Mouse (Mus musculus): ENCODE measurements around the gene Guf1.

Guf1 gene
- long read RNA-seq, experiment 1, transcript Guf1-205 (11 exons, 1,752 nt): major isoform, 6 of 29 reads
- long read RNA-seq, experiment 1, partial matches to known transcripts: 5 of 29 reads
- long read RNA-seq, experiment 1, other reads (novel, unspliced or antisense): 11 of 29 reads
- long read RNA-seq, experiment 2, full-length matches to known transcripts: 25 of 40 reads
- long read RNA-seq, experiment 2, partial matches to known transcripts: 7 of 40 reads
- long read RNA-seq, experiment 2, other reads (novel, unspliced or antisense): 8 of 40 reads

DNA sequence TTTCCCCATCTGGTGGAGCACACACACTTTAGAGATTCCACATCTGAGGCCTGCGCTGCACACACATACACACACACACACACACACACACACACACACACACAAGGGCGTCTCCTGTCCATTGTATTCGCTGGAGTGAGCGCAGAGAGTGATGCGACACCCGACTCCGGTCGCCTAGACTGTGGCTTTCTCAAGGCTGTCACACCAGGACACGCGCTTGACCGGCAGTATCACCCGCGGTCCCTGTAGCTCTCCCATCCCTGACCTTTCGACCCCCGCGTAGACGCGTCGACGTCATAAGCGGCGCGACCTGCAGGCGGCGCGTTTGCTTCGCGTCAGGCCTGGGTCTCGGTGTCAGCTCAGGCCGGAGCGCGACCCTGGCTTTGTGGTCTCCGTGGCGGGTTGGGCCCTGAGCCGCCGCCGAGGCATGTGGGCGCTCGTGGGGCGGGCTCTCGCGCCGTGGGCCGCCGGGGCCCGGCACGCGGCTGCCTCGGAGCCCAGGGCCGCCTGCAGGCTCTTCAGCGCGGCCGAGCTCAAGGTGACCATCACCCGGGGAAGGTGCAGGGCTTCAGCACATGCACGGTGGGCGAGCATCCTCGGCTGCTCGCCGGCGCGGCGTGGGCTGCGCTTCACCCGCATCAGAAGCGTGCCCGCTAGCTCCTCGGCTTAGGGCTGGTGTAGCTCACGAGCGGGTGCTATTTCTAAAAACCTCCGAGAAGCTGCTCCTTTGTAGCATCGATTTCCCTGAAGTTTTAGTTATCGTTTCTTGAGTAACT is at the start of gene Guf1:
Guf1 (plus strand) TSS at position 296 of the 776 bp plus-strand sequence.
- intact Hi-C loops (cut with DNase I): no loop called here

DNA sequence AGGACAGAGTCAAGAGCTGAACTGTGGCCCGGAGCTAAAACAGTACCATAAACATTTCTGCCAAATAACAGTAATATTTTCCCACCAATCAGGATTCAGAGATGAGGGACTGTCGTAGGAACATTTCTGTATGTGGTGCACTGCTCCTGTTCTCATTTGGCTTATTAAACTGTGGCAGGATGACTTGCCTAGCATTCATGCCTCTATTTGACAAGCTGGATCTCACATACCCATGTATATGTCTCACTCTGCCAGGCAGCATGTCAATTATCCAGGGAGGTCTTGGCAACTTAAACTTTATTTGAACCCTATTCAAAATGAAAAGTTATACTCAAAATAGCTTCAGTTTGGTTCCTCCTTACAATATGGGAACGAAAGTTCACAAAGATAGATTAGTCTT is 49.7 kb upstream of the Guf1 start:
- intact Hi-C loops (cut with DNase I): no loop called here

DNA sequence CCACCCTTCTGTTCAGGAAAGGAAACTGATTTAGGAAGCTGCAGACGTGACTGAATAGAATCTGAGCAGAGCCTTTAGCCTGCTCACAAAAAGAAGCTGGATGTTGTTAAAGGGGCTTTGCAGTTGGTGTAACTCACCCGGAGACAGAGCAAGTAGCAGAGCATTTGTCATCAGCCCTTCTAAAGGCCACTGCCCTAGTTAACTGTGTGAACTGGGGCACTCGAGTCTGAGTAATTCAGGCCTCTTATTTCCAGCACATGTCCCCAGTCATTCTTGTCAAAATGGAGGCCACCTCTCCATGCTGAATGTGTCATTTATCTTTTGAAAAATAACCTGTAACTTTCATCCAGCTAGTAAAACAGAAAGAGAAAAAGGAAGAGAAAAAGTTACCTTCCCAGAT is 45.1 kb upstream of the Guf1 start:
- intact Hi-C loops (cut with DNase I): no loop called here

DNA sequence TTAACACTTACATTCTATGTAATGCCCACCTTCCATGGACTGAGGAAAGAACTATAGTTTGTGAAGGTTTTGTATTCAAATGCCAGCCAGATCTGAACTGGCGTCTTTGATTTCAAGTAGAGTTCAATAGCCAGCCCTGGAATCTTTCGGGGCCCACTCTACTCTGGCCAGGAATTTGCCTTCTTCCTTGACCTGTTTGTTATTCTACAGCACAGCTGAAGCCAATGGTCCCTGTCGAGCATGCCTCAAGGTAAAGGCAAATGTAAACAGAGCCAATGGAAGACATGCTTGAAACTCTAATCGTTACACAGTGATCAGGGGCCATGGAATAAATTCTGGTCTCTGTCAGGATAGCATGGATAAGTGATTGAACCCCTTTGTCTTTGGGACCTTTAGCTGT is 44.5 kb upstream of the Guf1 start:
- intact Hi-C loops (cut with DNase I): no loop called here

DNA sequence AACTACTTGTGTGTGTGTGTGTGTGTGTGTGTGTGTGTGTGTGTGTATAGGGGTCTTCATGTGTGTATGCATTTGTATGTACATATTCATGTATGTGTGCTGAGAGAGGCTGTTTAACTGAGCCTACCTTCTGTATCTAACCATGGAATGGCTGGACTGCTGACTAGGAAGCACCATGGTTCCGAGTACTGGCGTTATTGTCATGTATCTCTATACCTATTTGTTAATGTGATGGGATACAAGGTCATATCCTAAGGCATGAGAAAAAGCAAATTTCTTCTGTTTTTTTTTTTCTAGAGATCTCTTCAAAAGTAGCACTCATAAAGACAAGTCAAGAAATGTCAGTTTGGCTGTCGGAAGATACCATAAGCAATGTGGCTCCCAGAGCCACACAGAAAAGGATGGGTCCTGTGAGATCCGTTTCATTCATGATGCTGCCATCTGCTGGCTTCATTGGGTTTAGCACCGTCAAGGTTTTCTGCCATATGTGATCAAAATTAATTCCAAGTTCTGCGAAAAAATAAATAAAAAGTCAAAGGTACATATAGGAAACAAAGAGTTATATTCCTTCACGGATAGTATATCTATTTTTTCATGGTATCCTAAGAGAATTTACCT is 36.0 kb upstream of the Guf1 start:
- intact Hi-C loops (cut with DNase I): loop anchor here (5.0 kb wide), 1 partner anchor 1268 kb away; no protein-coding TSS in a partner anchor

DNA sequence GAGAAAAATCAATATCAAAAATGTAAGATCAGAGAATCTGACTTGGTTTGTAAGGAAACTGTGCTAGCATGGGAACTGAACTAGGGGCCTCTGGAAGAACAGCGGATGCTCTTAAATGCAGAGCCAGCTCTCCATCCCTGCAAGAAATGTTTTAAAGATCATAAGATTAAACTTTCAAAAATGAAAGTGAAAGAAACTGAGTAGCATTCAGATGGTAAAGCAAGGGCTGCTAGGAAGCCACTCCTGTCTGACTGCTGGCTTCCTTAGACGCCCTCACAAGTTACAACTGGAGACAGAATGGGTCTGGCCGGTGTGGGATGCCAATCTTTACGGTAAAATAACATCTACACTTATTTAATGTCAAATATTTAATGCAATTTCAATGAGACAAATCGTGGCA is 34.7 kb upstream of the Guf1 start:
- intact Hi-C loops (cut with DNase I): loop anchor here (5.0 kb wide), 1 partner anchor 1270 kb away; no protein-coding TSS in a partner anchor

DNA sequence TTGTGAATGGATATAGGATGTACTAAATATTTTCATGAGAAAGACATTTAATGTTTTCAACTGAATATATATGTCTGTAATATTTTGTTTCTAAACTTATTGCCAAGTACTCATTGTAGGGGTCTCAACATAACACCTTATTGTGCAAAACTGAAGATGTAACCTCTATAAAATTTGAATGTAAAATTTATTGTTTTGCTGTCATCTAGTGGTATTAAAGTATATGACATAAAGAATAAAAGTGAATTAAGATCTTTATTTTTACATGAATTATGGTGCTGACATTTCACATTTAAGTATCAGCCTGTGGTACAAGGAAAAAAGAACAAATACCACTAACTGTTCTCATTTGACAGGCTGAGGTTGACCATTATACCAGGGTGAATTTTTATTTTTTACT is 32.8 kb upstream of the Guf1 start:
- intact Hi-C loops (cut with DNase I): loop anchor here (5.0 kb wide), 1 partner anchor 1272 kb away; no protein-coding TSS in a partner anchor

DNA sequence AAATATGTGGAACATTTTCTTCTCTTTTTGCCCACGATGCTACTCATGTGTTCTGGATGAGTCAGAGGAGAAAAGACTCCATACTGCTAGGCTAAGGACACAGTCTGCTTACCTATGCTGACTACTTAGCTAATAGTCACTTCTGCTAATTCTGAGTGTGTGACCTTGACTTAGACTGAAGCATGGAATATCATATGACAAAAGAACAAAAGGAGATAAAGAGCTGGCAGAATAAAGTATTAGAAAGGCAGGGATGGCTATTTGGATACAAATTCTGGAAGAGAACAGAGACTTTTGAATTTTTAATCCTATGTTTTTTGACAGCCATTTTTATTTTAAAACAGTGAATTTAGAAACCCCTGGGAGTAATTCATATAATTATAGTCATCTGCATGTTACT is 15.0 kb upstream of the Guf1 start:
- intact Hi-C loops (cut with DNase I): no loop called here

DNA sequence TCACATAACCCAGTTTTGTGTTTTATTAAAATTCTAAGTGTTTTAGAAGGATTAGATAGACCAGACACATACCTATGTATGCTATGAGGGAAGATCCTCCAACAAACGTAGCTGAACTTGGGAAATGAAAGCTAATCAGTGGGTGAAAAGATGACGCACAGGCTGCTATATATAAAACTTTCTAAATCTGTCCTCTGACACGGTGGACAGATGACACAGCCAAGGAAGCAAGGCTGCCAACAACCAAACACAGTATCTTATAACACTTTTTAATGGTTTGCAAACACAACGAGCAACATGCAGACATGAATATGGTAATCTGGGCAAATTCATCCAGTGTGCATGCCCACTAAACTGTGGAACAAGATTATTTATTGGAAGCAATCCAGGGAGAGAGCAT is 14.2 kb upstream of the Guf1 start, which contains the start of gene Yipf7:
Yipf7 (minus strand) TSS at position 160 of the 400 bp plus-strand sequence.
- intact Hi-C loops (cut with DNase I): no loop called here

DNA sequence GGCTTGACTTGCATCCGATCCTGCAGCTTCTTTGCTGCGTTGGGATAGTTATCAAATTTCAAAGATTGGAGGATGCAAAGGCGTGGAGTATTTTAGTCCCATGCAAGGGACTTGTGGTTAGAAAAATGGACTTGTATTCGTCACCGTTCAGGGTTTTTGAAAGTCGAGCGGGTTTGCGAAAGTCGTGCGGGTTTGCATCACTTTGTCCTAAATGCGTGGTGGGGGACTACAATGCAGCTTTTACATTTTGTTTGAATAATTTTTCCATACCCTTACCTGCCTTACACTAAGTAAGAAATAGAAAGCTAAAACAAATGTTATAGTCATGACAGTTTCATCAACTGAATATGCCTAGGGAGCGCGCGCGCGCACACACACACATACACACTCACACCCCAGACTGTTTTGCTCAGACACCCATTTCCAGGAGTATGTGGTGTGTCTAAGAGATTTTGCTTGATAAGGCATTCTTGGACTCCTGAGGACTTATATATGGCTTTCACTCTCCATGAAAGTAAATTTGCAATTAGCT is 747 bp downstream of the Guf1 start:
- intact Hi-C loops (cut with DNase I): no loop called here

DNA sequence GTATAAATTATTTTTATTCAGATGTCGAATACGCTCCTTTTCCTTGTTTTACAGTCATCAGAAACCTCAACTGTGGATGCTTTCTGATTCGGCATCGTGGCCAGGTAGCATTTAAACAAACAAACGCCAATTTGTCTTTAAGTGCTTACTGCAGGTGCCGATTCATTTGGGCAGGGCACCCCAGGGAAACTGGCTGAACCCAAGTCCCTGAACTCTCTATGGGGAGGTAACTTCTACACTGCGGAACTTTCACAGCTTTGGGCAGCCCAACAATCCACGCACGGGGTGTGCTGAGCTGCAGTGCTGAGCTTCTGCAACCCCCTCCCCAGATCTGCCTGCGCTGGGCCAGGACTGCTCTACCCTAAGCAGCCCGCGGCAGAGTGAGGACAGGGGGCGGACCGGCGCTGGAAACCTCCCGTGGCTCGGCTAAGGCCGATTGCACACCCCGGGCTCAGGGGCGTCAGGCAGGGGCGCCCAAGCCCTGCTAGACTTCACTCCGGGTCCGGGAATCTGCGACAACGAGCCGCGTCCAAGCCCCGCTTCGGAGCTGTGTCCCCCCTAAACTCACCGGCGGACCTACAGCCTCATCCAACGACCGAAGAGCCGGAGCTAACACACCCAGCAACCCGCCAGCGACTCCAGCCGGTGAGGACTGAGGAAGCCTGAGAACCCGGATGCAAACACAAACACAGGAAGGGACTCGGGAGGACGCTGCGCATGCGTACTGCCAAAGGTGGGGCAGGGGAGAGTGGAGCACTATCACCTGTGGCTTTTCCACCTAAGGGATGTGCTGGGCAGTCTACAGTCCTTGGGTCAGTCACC is 35.1 kb downstream of the Guf1 start, which contains the start of gene Gnpda2:
Gnpda2 (minus strand) TSS at position 701 of the 822 bp plus-strand sequence.
- intact Hi-C loops (cut with DNase I): no loop called here

DNA sequence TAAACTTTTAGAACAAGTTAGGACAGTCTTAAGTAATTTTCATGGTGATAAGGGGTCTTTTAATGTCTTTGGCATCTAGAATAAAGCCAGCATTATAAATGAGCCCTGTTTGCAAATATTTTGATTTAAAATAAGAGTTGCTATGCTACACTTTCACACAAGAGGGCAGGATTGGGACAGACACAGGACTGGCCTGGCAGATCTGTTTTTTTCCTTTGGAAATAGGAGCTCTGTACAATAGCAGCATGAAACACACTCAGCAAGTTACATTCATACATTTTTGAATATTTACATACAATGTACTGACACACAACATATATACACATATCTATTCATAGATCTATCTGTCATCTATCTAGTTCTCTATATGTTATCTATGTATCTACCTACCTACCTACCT is 44.3 kb downstream of the Guf1 start:
- intact Hi-C loops (cut with DNase I): no loop called here

DNA sequence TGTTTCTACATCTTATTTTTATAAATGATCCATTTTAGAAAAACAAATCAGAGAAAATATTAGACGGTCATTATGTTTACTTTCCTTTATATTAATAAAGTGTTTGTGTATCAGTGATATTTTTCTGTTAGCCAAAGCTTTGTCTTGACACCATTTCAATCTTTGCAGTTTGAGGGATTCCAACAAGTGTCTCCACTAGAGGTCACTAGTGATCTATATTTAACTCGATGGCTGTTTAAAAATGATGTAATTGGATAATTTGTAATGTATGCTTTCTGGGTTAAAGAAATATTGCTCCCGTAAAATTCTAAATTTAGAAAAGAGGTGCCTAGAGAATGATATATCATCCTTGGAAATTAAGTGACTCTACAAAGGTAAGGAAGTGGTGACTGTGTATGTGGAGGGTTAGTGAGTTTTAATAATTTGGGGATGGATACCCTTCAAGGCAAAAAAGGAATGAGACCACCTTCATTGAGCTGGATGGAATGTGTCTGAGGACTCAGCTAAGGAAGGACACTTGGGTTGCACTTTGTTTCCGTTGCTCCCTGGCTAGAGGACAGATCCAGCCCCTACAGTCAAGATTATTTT is 56.6 kb downstream of the Guf1 start:
- intact Hi-C loops (cut with DNase I): loop anchor here (10.0 kb wide), 2 partner anchors 231 to 1381 kb away; no protein-coding TSS in a partner anchor

DNA sequence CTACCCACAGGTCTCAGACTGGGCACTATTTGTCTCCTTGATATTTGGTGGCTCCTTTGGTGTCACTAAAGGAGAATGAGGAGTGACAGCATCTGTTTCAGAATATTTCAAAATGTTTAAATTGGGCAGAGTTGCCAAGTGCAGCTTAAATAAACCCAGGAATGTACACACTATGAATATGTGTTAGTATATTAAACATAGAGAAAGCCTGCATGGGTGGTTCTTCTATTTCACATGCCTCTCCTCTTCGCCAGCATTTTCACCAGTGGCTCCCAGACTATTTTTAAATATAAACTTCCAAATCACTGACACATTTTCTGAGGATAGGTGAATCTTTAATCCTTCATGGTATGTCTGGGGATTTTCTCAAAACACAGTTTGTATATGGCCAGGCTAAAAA is 64.2 kb downstream of the Guf1 start:
- intact Hi-C loops (cut with DNase I): no loop called here

Data from adrenal gland (tissue).